Mouse (Mus musculus): Measurements from ENCODE around the gene Itga9. TPM values are rescaled to one million over a fixed set of nuclear protein-coding genes. Genes with fewer than 3 reads are reported as not detected.

Gene Itga9
- total and polyA plus RNA-seq, 2 experiments from 2014 or later, result 10.7 to 61.5 TPM

GRCm38 (mm10) chr9:118739071-118739470, 132.6 kb downstream of the Itga9 start:
- Histone ChIP-seq H3K9me3 (replicated peaks; ENCODE audit: control insufficient read depth, low read length) (no peaks in the 10 kb centered on the region), H3K36me3 (replicated peaks; ENCODE audit: control insufficient read depth, insufficient read depth, low read length) (0 out of 2 replicates have a peak, but pooled peaks cover 2% of the 10 kb centered on the region), H3K4me3 (ENCODE audit: low read depth, low read length) (no peak overlapping the region), H3K4me1 (ENCODE audit: control insufficient read depth, insufficient read depth) (peaks cover 46% of the 10 kb centered on the region), H3K9ac (replicated peaks; ENCODE audit: low read depth, low read length) (no peak overlapping the region), H3K27me3 (ENCODE audit: control insufficient read depth, insufficient read depth, low read length) (no peaks in the 10 kb centered on the region), H3K27ac (ENCODE audit: low read depth) (no peak overlapping the region), H3K4me2 (ENCODE audit: low read depth, low read length) (no peak overlapping the region)
- ATAC-seq (ENCODE audit: insufficient read depth, low read depth) (no peak), DNase-seq (ENCODE audit: low spot score) (no peak)
- WGBS, result 70% methylated on average over 3 of the region's 3 CpGs
- no peak for TF ChIP-seq EP300 (IDR thresholded peaks at IDR 0.05; ENCODE audit: low read depth)
- no peak for TF ChIP-seq CTCF (IDR thresholded peaks at IDR 0.05; ENCODE audit: low read depth)

- Histone ChIP-seq H3K9me3 (replicated peaks; ENCODE audit: control insufficient read depth, low read length) (no peaks in the 10 kb centered on the region), H3K4me2 (ENCODE audit: low read depth, low read length) (no peak overlapping the region), H3K4me3 (ENCODE audit: low read depth, low read length) (no peak overlapping the region), H3K4me1 (ENCODE audit: control insufficient read depth, insufficient read depth) (peaks cover 46% of the 10 kb centered on the region), H3K27ac (ENCODE audit: low read depth) (no peak overlapping the region), H3K9ac (replicated peaks; ENCODE audit: low read depth, low read length) (no peak overlapping the region), H3K36me3 (replicated peaks; ENCODE audit: control insufficient read depth, insufficient read depth, low read length) (0 out of 2 replicates have a peak, but pooled peaks cover 7% of the 10 kb centered on the region), H3K27me3 (ENCODE audit: control insufficient read depth, insufficient read depth, low read length) (no peaks in the 10 kb centered on the region)
- WGBS, result 75% methylated on average over 3 of the region's 3 CpGs
- ATAC-seq (ENCODE audit: insufficient read depth, low read depth) (no peak), DNase-seq (ENCODE audit: low spot score) (no peak)
- TF ChIP-seq CTCF (IDR thresholded peaks at IDR 0.05; ENCODE audit: low read depth) (no peak), EP300 (IDR thresholded peaks at IDR 0.05; ENCODE audit: low read depth) (no peak)
Observed at GRCm38 (mm10) chr9:118739659-118740058, 133.2 kb downstream of the Itga9 start.

- WGBS, result 33% methylated on average over 9 of the region's 9 CpGs
- no peak overlapping the region for H3K9ac ChIP-seq (replicated peaks; ENCODE audit: low read depth, low read length)
- H3K27me3 ChIP-seq (ENCODE audit: control insufficient read depth, insufficient read depth, low read length), result no peaks in the 10 kb centered on the region
- DNase-seq (ENCODE audit: low spot score) (peak; percentile 77), ATAC-seq (ENCODE audit: insufficient read depth, low read depth) (peak; percentile 88)
- H3K4me2 ChIP-seq (ENCODE audit: low read depth, low read length), result no peak overlapping the region
- H3K36me3 ChIP-seq (replicated peaks; ENCODE audit: control insufficient read depth, insufficient read depth, low read length), result 0 out of 2 replicates have a peak, but pooled peaks cover 7% of the 10 kb centered on the region
- peaks cover 46% of the 10 kb centered on the region for H3K4me1 ChIP-seq (ENCODE audit: control insufficient read depth, insufficient read depth)
- no peak overlapping the region for H3K4me3 ChIP-seq (ENCODE audit: low read depth, low read length)
- H3K27ac ChIP-seq (ENCODE audit: low read depth), result peak overlapping the region; percentile 63
- peaks cover 5% of the 10 kb centered on the region; the same call in 1 of the 2 replicates for H3K9me3 ChIP-seq (replicated peaks; ENCODE audit: control insufficient read depth, low read length)
- TF ChIP-seq EP300 (IDR thresholded peaks at IDR 0.05; ENCODE audit: low read depth) (no peak; the same call in 1 of the 2 replicates), CTCF (IDR thresholded peaks at IDR 0.05; ENCODE audit: low read depth) (no peak)
Observed at GRCm38 (mm10) chr9:118741268-118741667, 134.8 kb downstream of the Itga9 start.

GRCm38 (mm10) chr9:118749335-118749949, 143.0 kb downstream of the Itga9 start:
- ATAC-seq (ENCODE audit: insufficient read depth, low read depth) (no peak), DNase-seq (ENCODE audit: low spot score) (no peak)
- TF ChIP-seq EP300 (IDR thresholded peaks at IDR 0.05; ENCODE audit: low read depth), result no peak
- TF ChIP-seq CTCF (IDR thresholded peaks at IDR 0.05; ENCODE audit: low read depth), result no peak
- Histone ChIP-seq H3K27ac (ENCODE audit: low read depth) (no peak overlapping the region), H3K4me2 (ENCODE audit: low read depth, low read length) (no peak overlapping the region), H3K9ac (replicated peaks; ENCODE audit: low read depth, low read length) (no peak overlapping the region), H3K4me1 (ENCODE audit: control insufficient read depth, insufficient read depth) (no peaks in the 10 kb centered on the region), H3K36me3 (replicated peaks; ENCODE audit: control insufficient read depth, insufficient read depth, low read length) (0 out of 2 replicates have a peak, but pooled peaks cover 1% of the 10 kb centered on the region), H3K4me3 (ENCODE audit: low read depth, low read length) (no peak overlapping the region), H3K9me3 (replicated peaks; ENCODE audit: control insufficient read depth, low read length) (peaks cover 5% of the 10 kb centered on the region; the same call in 1 of the 2 replicates), H3K27me3 (ENCODE audit: control insufficient read depth, insufficient read depth, low read length) (no peaks in the 10 kb centered on the region)
- 87% methylated on average over 8 of the region's 8 CpGs for WGBS

- H3K9me3 ChIP-seq (replicated peaks; ENCODE audit: control insufficient read depth, low read length), result no peaks in the 10 kb centered on the region
- no peaks in the 10 kb centered on the region for H3K4me1 ChIP-seq (ENCODE audit: control insufficient read depth, insufficient read depth)
- no peak overlapping the region for H3K4me2 ChIP-seq (ENCODE audit: low read depth, low read length)
- ATAC-seq (ENCODE audit: insufficient read depth, low read depth), result no peak
- no peaks in the 10 kb centered on the region for H3K36me3 ChIP-seq (replicated peaks; ENCODE audit: control insufficient read depth, insufficient read depth, low read length)
- TF ChIP-seq EP300 (IDR thresholded peaks at IDR 0.05; ENCODE audit: low read depth) (no peak), CTCF (IDR thresholded peaks at IDR 0.05; ENCODE audit: low read depth) (no peak)
- no peak overlapping the region for H3K27ac ChIP-seq (ENCODE audit: low read depth)
- H3K4me3 ChIP-seq (ENCODE audit: low read depth, low read length), result no peak overlapping the region
- H3K9ac ChIP-seq (replicated peaks; ENCODE audit: low read depth, low read length), result no peak overlapping the region
- WGBS, result 86% methylated on average over 7 of the region's 7 CpGs
- H3K27me3 ChIP-seq (ENCODE audit: control insufficient read depth, insufficient read depth, low read length), result no peaks in the 10 kb centered on the region
- DNase-seq (ENCODE audit: low spot score), result no peak
Observed at GRCm38 (mm10) chr9:118750828-118751227, 144.3 kb downstream of the Itga9 start.

- ATAC-seq (ENCODE audit: insufficient read depth, low read depth) (no peak), DNase-seq (ENCODE audit: low spot score) (no peak)
- Histone ChIP-seq H3K36me3 (replicated peaks; ENCODE audit: control insufficient read depth, insufficient read depth, low read length) (no peaks in the 10 kb centered on the region), H3K9me3 (replicated peaks; ENCODE audit: control insufficient read depth, low read length) (no peaks in the 10 kb centered on the region), H3K27me3 (ENCODE audit: control insufficient read depth, insufficient read depth, low read length) (no peaks in the 10 kb centered on the region), H3K4me3 (ENCODE audit: low read depth, low read length) (no peak overlapping the region), H3K9ac (replicated peaks; ENCODE audit: low read depth, low read length) (no peak overlapping the region), H3K4me2 (ENCODE audit: low read depth, low read length) (no peak overlapping the region), H3K27ac (ENCODE audit: low read depth) (no peak overlapping the region), H3K4me1 (ENCODE audit: control insufficient read depth, insufficient read depth) (no peaks in the 10 kb centered on the region)
- TF ChIP-seq EP300 (IDR thresholded peaks at IDR 0.05; ENCODE audit: low read depth) (no peak), CTCF (IDR thresholded peaks at IDR 0.05; ENCODE audit: low read depth) (no peak)
- WGBS, result 82% methylated on average over 2 of the region's 2 CpGs
Observed at GRCm38 (mm10) chr9:118752376-118752775, 145.9 kb downstream of the Itga9 start.

All from heart, postnatal 0 days (tissue).